In the genomic region with DNA sequence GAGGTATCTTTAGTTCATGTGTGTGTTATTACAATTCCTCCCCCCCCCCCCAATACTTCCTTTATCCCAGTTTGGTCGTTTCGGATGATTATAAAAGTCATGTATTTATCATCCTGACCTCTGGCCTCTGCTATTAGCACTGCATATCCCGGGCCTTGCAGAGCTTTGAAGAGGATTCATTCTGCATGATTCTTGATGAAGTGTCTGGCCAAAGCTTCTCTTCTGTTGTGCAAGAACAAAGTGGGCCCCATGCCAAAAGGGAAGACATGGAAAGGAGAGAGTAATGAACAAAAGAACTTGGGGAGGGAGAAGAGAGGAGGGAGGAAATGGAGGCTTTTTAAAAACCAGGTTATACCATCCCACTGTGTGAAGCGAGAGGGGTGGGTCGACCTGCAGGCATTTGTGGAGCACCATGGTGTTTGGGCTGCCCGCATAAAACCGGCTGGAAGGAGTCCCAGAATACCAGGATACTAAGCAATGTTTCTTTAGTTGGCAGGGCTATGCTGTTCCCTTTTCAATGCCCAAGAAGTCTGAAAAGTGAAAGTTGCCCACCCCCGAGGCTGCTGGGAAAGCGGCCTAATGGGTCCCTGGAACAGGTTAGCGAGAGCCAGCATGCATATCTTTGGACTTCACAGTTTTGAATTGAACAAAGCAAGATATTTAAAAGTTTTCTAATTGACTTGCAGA, we compare ENCODE assay signal across 8 mouse cellular contexts.
DNase-seq lines count a peak whose midpoint lies in the region; ATAC-seq lines count a peak whose summit lies in the region.
"Had no signal": no experiment of that assay in that cellular context is flagged by ENCODE, and none has a peak within 500 bp of the region (broad histone marks: within the 10 kb centered on the region; RNA-seq: fewer than 3 reads in every experiment).

No protein-coding gene starts in this region.

- no peaks in the 10 kb centered on the region for H3K36me3 ChIP-seq in hindbrain, embryonic 15.5 days
- no peaks in the 10 kb centered on the region for H3K36me3 ChIP-seq in hindbrain, embryonic 11.5 days (ENCODE audit: control insufficient read depth, insufficient read depth, low read length)
- no peaks in the 10 kb centered on the region for H3K36me3 ChIP-seq in liver, embryonic 12.5 days
- H3K36me3 ChIP-seq: heart, embryonic 13.5 days had no signal

- H3K9ac ChIP-seq in hindbrain, embryonic 15.5 days = no peak overlapping the region
- H3K9ac ChIP-seq in hindbrain, embryonic 11.5 days (ENCODE audit: low read depth, low read length) = no peak overlapping the region
- H3K9ac ChIP-seq in liver, embryonic 12.5 days = no peak overlapping the region
- H3K9ac ChIP-seq: heart, embryonic 13.5 days had no signal

- no peak overlapping the region for H3K4me3 ChIP-seq in hindbrain, embryonic 15.5 days
- H3K4me3 ChIP-seq in hindbrain, embryonic 11.5 days (ENCODE audit: low read depth, low read length) = no peak overlapping the region
- no peak overlapping the region for H3K4me3 ChIP-seq in liver, embryonic 12.5 days
- H3K4me3 ChIP-seq: heart, embryonic 13.5 days had no signal

- peak; percentile 89 for ATAC-seq in hindbrain, embryonic 15.5 days (ENCODE audit: low FRiP score, low read depth)
- no peak for ATAC-seq in hindbrain, embryonic 11.5 days (ENCODE audit: low FRiP score)
- no peak for ATAC-seq in liver, embryonic 12.5 days

- H3K27ac ChIP-seq in hindbrain, embryonic 15.5 days (replicated peaks) = peak overlapping the region; percentile 55; the same call in 1 of the 2 replicates
- H3K27ac ChIP-seq in hindbrain, embryonic 11.5 days (ENCODE audit: low read depth, low read length) = no peak overlapping the region
- no peak overlapping the region for H3K27ac ChIP-seq in liver, embryonic 12.5 days
- H3K27ac ChIP-seq: heart, embryonic 13.5 days had no signal

- 0 out of 2 replicates have a peak, but pooled peaks cover 3% of the 10 kb centered on the region for H3K4me1 ChIP-seq in hindbrain, embryonic 15.5 days (replicated peaks)
- H3K4me1 ChIP-seq in hindbrain, embryonic 11.5 days (replicated peaks; ENCODE audit: control insufficient read depth, insufficient read depth, low read length) = no peaks in the 10 kb centered on the region
- H3K4me1 ChIP-seq in liver, embryonic 12.5 days = no peaks in the 10 kb centered on the region

- no peak overlapping the region for H3K4me2 ChIP-seq in hindbrain, embryonic 15.5 days
- H3K4me2 ChIP-seq in hindbrain, embryonic 11.5 days (replicated peaks; ENCODE audit: low read depth, low read length) = no peak overlapping the region
- no peak overlapping the region for H3K4me2 ChIP-seq in liver, embryonic 12.5 days
- H3K4me2 ChIP-seq: heart, embryonic 13.5 days had no signal

- WGBS in hindbrain, embryonic 15.5 days = 66% methylated on average over 10 of the region's 10 CpGs
- WGBS in hindbrain, embryonic 11.5 days = 82% methylated on average over 10 of the region's 10 CpGs
- WGBS in liver, embryonic 12.5 days (ENCODE audit: insufficient replicate concordance) = 68% methylated on average over 10 of the region's 10 CpGs

- intact Hi-C loops in heart, postnatal 36 days (cut with DNase I) = no loop called here

- DNase-seq in hindbrain, embryonic 11.5 days (ENCODE audit: low spot score) = no peak
- DNase-seq in brain, adult 2 months (ENCODE audit: low read depth, low spot score) = peak; percentile 52
- peak; percentile 33 to 46 for DNase-seq in heart, postnatal 36 days
- DNase-seq in lung, postnatal 10 days = peak; percentile 82
- DNase-seq in natural killer cell, adult 2 months (ENCODE audit: low spot score in 2 of 2) = no peak

- no peaks in the 10 kb centered on the region for H3K9me3 ChIP-seq in hindbrain, embryonic 15.5 days
- H3K9me3 ChIP-seq in hindbrain, embryonic 11.5 days (ENCODE audit: control insufficient read depth, low read length) = no peaks in the 10 kb centered on the region
- H3K9me3 ChIP-seq in liver, embryonic 12.5 days (replicated peaks) = no peaks in the 10 kb centered on the region
- H3K9me3 ChIP-seq: heart, embryonic 13.5 days had no signal

- H3K27me3 ChIP-seq in hindbrain, embryonic 15.5 days = no peaks in the 10 kb centered on the region
- H3K27me3 ChIP-seq in hindbrain, embryonic 11.5 days (ENCODE audit: control insufficient read depth, insufficient read depth, low read length) = no peaks in the 10 kb centered on the region
- no peaks in the 10 kb centered on the region for H3K27me3 ChIP-seq in liver, embryonic 12.5 days (replicated peaks)
- H3K27me3 ChIP-seq: heart, embryonic 13.5 days had no signal

Comparison
In these comparisons a context has a peak if more than half of its experiments do, and no peak if none do; other contexts are left out.
1. DNase-seq: peak in brain, adult 2 months (single experiment), heart, postnatal 36 days (2 of 2) and lung, postnatal 10 days (single experiment); none in hindbrain, embryonic 11.5 days (single experiment) and natural killer cell, adult 2 months (0 of 2).